Mouse (Mus musculus): ENCODE measurements around the gene Cask. TPM values are rescaled to one million over a fixed set of nuclear protein-coding genes. Genes with fewer than 3 reads are reported as not detected.

The Cask gene
- polyA plus RNA-seq, 1 experiment from 2014 or later: 65.6 TPM

GRCm38 (mm10) chrX:13729835-13730480 lies 121.2 kb downstream of the Cask start:
- ATAC-seq: no peak
- WGBS: 95% methylated on average over 1 of the region's 1 CpGs
- no peaks in the 10 kb centered on the region for H3K4me1 ChIP-seq (ENCODE audit: control insufficient read depth, insufficient read depth, low read depth, low read length)

GRCm38 (mm10) chrX:13725573-13726403 lies 125.4 kb downstream of the Cask start:
- Histone ChIP-seq H3K27ac (ENCODE audit: low read depth, low read length) (no peak overlapping the region), H3K9me3 (ENCODE audit: control insufficient read depth, low read length) (no peaks in the 10 kb centered on the region), H3K4me1 (ENCODE audit: control insufficient read depth, insufficient read depth, low read depth, low read length) (no peaks in the 10 kb centered on the region), H3K27me3 (replicated peaks; ENCODE audit: control insufficient read depth, insufficient read depth, low read length) (no peaks in the 10 kb centered on the region), H3K4me3 (ENCODE audit: low read length) (no peak overlapping the region), H3K4me2 (ENCODE audit: low read length) (no peak overlapping the region), H3K36me3 (ENCODE audit: control insufficient read depth, insufficient read depth, low read length) (no peaks in the 10 kb centered on the region), H3K9ac (ENCODE audit: low read depth, low read length) (no peak overlapping the region)
- 56% methylated on average over 8 of the region's 8 CpGs for WGBS
- no peak for ATAC-seq

More at GRCm38 (mm10) chrX:13729835-13730480, 121.2 kb downstream of the Cask start:
- Histone ChIP-seq H3K27ac (ENCODE audit: low read depth, low read length) (no peak overlapping the region), H3K9me3 (ENCODE audit: control insufficient read depth, low read length) (no peaks in the 10 kb centered on the region), H3K36me3 (ENCODE audit: control insufficient read depth, insufficient read depth, low read length) (no peaks in the 10 kb centered on the region), H3K4me2 (ENCODE audit: low read length) (no peak overlapping the region), H3K4me3 (ENCODE audit: low read length) (no peak overlapping the region), H3K27me3 (replicated peaks; ENCODE audit: control insufficient read depth, insufficient read depth, low read length) (no peaks in the 10 kb centered on the region), H3K9ac (ENCODE audit: low read depth, low read length) (no peak overlapping the region)

GRCm38 (mm10) chrX:13720296-13720829 lies 130.8 kb downstream of the Cask start:
- 69% methylated on average over 7 of the region's 7 CpGs for WGBS
- no peaks in the 10 kb centered on the region for H3K4me1 ChIP-seq (ENCODE audit: control insufficient read depth, insufficient read depth, low read depth, low read length)
- H3K4me2 ChIP-seq (ENCODE audit: low read length): no peak overlapping the region
- no peaks in the 10 kb centered on the region for H3K9me3 ChIP-seq (ENCODE audit: control insufficient read depth, low read length)
- no peak overlapping the region for H3K4me3 ChIP-seq (ENCODE audit: low read length)
- H3K27me3 ChIP-seq (replicated peaks; ENCODE audit: control insufficient read depth, insufficient read depth, low read length): no peaks in the 10 kb centered on the region
- no peaks in the 10 kb centered on the region for H3K36me3 ChIP-seq (ENCODE audit: control insufficient read depth, insufficient read depth, low read length)
- H3K27ac ChIP-seq (ENCODE audit: low read depth, low read length): no peak overlapping the region
- ATAC-seq: no peak
- no peak overlapping the region for H3K9ac ChIP-seq (ENCODE audit: low read depth, low read length)

GRCm38 (mm10) chrX:13718283-13718682 lies 132.9 kb downstream of the Cask start:
- H3K4me3 ChIP-seq (ENCODE audit: low read length): no peak overlapping the region
- no peak overlapping the region for H3K9ac ChIP-seq (ENCODE audit: low read depth, low read length)
- no peaks in the 10 kb centered on the region for H3K4me1 ChIP-seq (ENCODE audit: control insufficient read depth, insufficient read depth, low read depth, low read length)
- no peak overlapping the region for H3K4me2 ChIP-seq (ENCODE audit: low read length)
- ATAC-seq: no peak
- H3K9me3 ChIP-seq (ENCODE audit: control insufficient read depth, low read length): no peaks in the 10 kb centered on the region
- 0 out of 2 replicates have a peak, but pooled peaks cover 2% of the 10 kb centered on the region for H3K36me3 ChIP-seq (ENCODE audit: control insufficient read depth, insufficient read depth, low read length)
- H3K27ac ChIP-seq (ENCODE audit: low read depth, low read length): no peak overlapping the region
- no peaks in the 10 kb centered on the region for H3K27me3 ChIP-seq (replicated peaks; ENCODE audit: control insufficient read depth, insufficient read depth, low read length)
- 57% methylated on average over 1 of the region's 1 CpGs for WGBS

GRCm38 (mm10) chrX:13716796-13717569 lies 134.2 kb downstream of the Cask start:
- WGBS: 83% methylated on average over 4 of the region's 4 CpGs
- Histone ChIP-seq H3K4me2 (ENCODE audit: low read length) (no peak overlapping the region), H3K9me3 (ENCODE audit: control insufficient read depth, low read length) (no peaks in the 10 kb centered on the region), H3K4me3 (ENCODE audit: low read length) (no peak overlapping the region), H3K27me3 (replicated peaks; ENCODE audit: control insufficient read depth, insufficient read depth, low read length) (no peaks in the 10 kb centered on the region), H3K27ac (ENCODE audit: low read depth, low read length) (no peak overlapping the region), H3K36me3 (ENCODE audit: control insufficient read depth, insufficient read depth, low read length) (0 out of 2 replicates have a peak, but pooled peaks cover 2% of the 10 kb centered on the region), H3K9ac (ENCODE audit: low read depth, low read length) (no peak overlapping the region), H3K4me1 (ENCODE audit: control insufficient read depth, insufficient read depth, low read depth, low read length) (no peaks in the 10 kb centered on the region)
- no peak for ATAC-seq

GRCm38 (mm10) chrX:13710174-13710573 lies 141.0 kb downstream of the Cask start:
- 0 out of 2 replicates have a peak, but pooled peaks cover 2% of the 10 kb centered on the region for H3K36me3 ChIP-seq (ENCODE audit: control insufficient read depth, insufficient read depth, low read length)
- no peak overlapping the region for H3K4me2 ChIP-seq (ENCODE audit: low read length)
- 36% methylated on average over 2 of the region's 2 CpGs for WGBS
- H3K9ac ChIP-seq (ENCODE audit: low read depth, low read length): no peak overlapping the region
- H3K27me3 ChIP-seq (replicated peaks; ENCODE audit: control insufficient read depth, insufficient read depth, low read length): no peaks in the 10 kb centered on the region
- no peak overlapping the region for H3K4me3 ChIP-seq (ENCODE audit: low read length)
- no peaks in the 10 kb centered on the region for H3K9me3 ChIP-seq (ENCODE audit: control insufficient read depth, low read length)
- peak; percentile 76; the same call in 1 of the 2 replicates for ATAC-seq
- H3K27ac ChIP-seq (ENCODE audit: low read depth, low read length): no peak overlapping the region
- no peaks in the 10 kb centered on the region for H3K4me1 ChIP-seq (ENCODE audit: control insufficient read depth, insufficient read depth, low read depth, low read length)

- Histone ChIP-seq H3K9me3 (ENCODE audit: control insufficient read depth, low read length) (no peaks in the 10 kb centered on the region), H3K9ac (ENCODE audit: low read depth, low read length) (no peak overlapping the region), H3K36me3 (ENCODE audit: control insufficient read depth, insufficient read depth, low read length) (no peaks in the 10 kb centered on the region), H3K27ac (ENCODE audit: low read depth, low read length) (no peak overlapping the region), H3K4me3 (ENCODE audit: low read length) (no peak overlapping the region), H3K4me1 (ENCODE audit: control insufficient read depth, insufficient read depth, low read depth, low read length) (no peaks in the 10 kb centered on the region), H3K4me2 (ENCODE audit: low read length) (no peak overlapping the region), H3K27me3 (replicated peaks; ENCODE audit: control insufficient read depth, insufficient read depth, low read length) (no peaks in the 10 kb centered on the region)
- no peak for ATAC-seq
- 31% methylated on average over 2 of the region's 2 CpGs for WGBS
These were observed 146.1 kb downstream of the Cask start for GRCm38 (mm10) chrX:13705051-13705450.

GRCm38 (mm10) chrX:13700681-13701080 lies 150.5 kb downstream of the Cask start:
- no peak overlapping the region for H3K9ac ChIP-seq (ENCODE audit: low read depth, low read length)
- H3K4me1 ChIP-seq (ENCODE audit: control insufficient read depth, insufficient read depth, low read depth, low read length): no peaks in the 10 kb centered on the region
- no peak for ATAC-seq
- 94% methylated on average over 3 of the region's 3 CpGs for WGBS
- no peaks in the 10 kb centered on the region for H3K27me3 ChIP-seq (replicated peaks; ENCODE audit: control insufficient read depth, insufficient read depth, low read length)
- no peak overlapping the region for H3K4me2 ChIP-seq (ENCODE audit: low read length)
- H3K9me3 ChIP-seq (ENCODE audit: control insufficient read depth, low read length): no peaks in the 10 kb centered on the region
- no peak overlapping the region for H3K27ac ChIP-seq (ENCODE audit: low read depth, low read length)
- H3K36me3 ChIP-seq (ENCODE audit: control insufficient read depth, insufficient read depth, low read length): no peaks in the 10 kb centered on the region
- H3K4me3 ChIP-seq (ENCODE audit: low read length): no peak overlapping the region

Data from hindbrain, embryonic 16.5 days (tissue).